Mouse (Mus musculus): Measurements from ENCODE around the gene Dnajb5. TPM values are rescaled to one million over a fixed set of nuclear protein-coding genes. Genes with fewer than 3 reads are reported as not detected.

Dnajb5 gene
- total RNA-seq, 2 experiments from 2014 or later, result not detected

Other genes starting within 250 kb of the Dnajb5 start
- gene 4930578G10Rik, start 214.3 kb upstream of the Dnajb5 start, total RNA-seq (2015; ENCODE audit: low replicate concordance), result not detected in 2 replicates
- not detected in 2 replicates for gene 4930578G10Rik, start 214.3 kb upstream of the Dnajb5 start, total RNA-seq (2017; ENCODE audit: low replicate concordance)
- not detected in 2 replicates for gene Ccl19, start 193.2 kb upstream of the Dnajb5 start, total RNA-seq (2015; ENCODE audit: low replicate concordance)
- gene Ccl19, start 193.2 kb upstream of the Dnajb5 start, total RNA-seq (2017; ENCODE audit: low replicate concordance), result not detected in 2 replicates
- gene Ccl21a, start 175.8 kb upstream of the Dnajb5 start, total RNA-seq (2015; ENCODE audit: low replicate concordance), result not detected in 2 replicates
- gene Ccl21a, start 175.8 kb upstream of the Dnajb5 start, total RNA-seq (2017; ENCODE audit: low replicate concordance), result not detected in 2 replicates
- 3.8 and 4.0 TPM in 2 replicates for gene Fam205a1, start 95.9 kb upstream of the Dnajb5 start, total RNA-seq (2015; ENCODE audit: low replicate concordance)
- 1.8 and 2.6 TPM in 2 replicates for gene Fam205a1, start 95.9 kb upstream of the Dnajb5 start, total RNA-seq (2017; ENCODE audit: low replicate concordance)
- not detected in 2 replicates for gene Gm12394, start 93.0 kb upstream of the Dnajb5 start, total RNA-seq (2015; ENCODE audit: low replicate concordance)
- gene Gm12394, start 93.0 kb upstream of the Dnajb5 start, total RNA-seq (2017; ENCODE audit: low replicate concordance), result not detected in 2 replicates
- not detected in 2 replicates for gene Fam205c, start 75.6 kb upstream of the Dnajb5 start, total RNA-seq (2015; ENCODE audit: low replicate concordance)
- gene Fam205c, start 75.6 kb upstream of the Dnajb5 start, total RNA-seq (2017; ENCODE audit: low replicate concordance), result 0.56 TPM in 1 of 2 replicates, not detected in the other
- not detected in 2 replicates for gene Phf24, start 33.2 kb upstream of the Dnajb5 start, total RNA-seq (2015; ENCODE audit: low replicate concordance)
- gene Phf24, start 33.2 kb upstream of the Dnajb5 start, total RNA-seq (2017; ENCODE audit: low replicate concordance), result 1.7 and 5.8 TPM in 2 replicates
- gene 1700022I11Rik, start 19.8 kb downstream of the Dnajb5 start, total RNA-seq (2015; ENCODE audit: low replicate concordance), result not detected in 2 replicates
- 5.3 TPM in 1 of 2 replicates, not detected in the other for gene 1700022I11Rik, start 19.8 kb downstream of the Dnajb5 start, total RNA-seq (2017; ENCODE audit: low replicate concordance)
- 71.9 and 85.5 TPM in 2 replicates for gene Vcp, start 50.7 kb downstream of the Dnajb5 start, total RNA-seq (2015; ENCODE audit: low replicate concordance)
- 149 and 153 TPM in 2 replicates for gene Vcp, start 50.7 kb downstream of the Dnajb5 start, total RNA-seq (2017; ENCODE audit: low replicate concordance)
- 1.7 and 8.6 TPM in 2 replicates for gene Fancg, start 60.7 kb downstream of the Dnajb5 start, total RNA-seq (2015; ENCODE audit: low replicate concordance)
- gene Fancg, start 60.7 kb downstream of the Dnajb5 start, total RNA-seq (2017; ENCODE audit: low replicate concordance), result 11.8 and 17.6 TPM in 2 replicates
- 4.8 and 24.2 TPM in 2 replicates for gene Pigo, start 76.0 kb downstream of the Dnajb5 start, total RNA-seq (2015; ENCODE audit: low replicate concordance)
- 8.8 and 10.2 TPM in 2 replicates for gene Pigo, start 76.0 kb downstream of the Dnajb5 start, total RNA-seq (2017; ENCODE audit: low replicate concordance)
- gene Stoml2, start 81.9 kb downstream of the Dnajb5 start, total RNA-seq (2015; ENCODE audit: low replicate concordance), result 38.6 and 40.1 TPM in 2 replicates
- gene Stoml2, start 81.9 kb downstream of the Dnajb5 start, total RNA-seq (2017; ENCODE audit: low replicate concordance), result 53.4 and 59.0 TPM in 2 replicates
- 177 and 182 TPM in 2 replicates for gene Fam214b, start 96.4 kb downstream of the Dnajb5 start, total RNA-seq (2015; ENCODE audit: low replicate concordance)
- 191 and 193 TPM in 2 replicates for gene Fam214b, start 96.4 kb downstream of the Dnajb5 start, total RNA-seq (2017; ENCODE audit: low replicate concordance)
- gene Unc13b, start 109.1 kb downstream of the Dnajb5 start, total RNA-seq (2015; ENCODE audit: low replicate concordance), result not detected in 2 replicates
- not detected in 2 replicates for gene Unc13b, start 109.1 kb downstream of the Dnajb5 start, total RNA-seq (2017; ENCODE audit: low replicate concordance)

All from erythroblast, adult 5-6 weeks (primary cell).